In the genomic region with DNA sequence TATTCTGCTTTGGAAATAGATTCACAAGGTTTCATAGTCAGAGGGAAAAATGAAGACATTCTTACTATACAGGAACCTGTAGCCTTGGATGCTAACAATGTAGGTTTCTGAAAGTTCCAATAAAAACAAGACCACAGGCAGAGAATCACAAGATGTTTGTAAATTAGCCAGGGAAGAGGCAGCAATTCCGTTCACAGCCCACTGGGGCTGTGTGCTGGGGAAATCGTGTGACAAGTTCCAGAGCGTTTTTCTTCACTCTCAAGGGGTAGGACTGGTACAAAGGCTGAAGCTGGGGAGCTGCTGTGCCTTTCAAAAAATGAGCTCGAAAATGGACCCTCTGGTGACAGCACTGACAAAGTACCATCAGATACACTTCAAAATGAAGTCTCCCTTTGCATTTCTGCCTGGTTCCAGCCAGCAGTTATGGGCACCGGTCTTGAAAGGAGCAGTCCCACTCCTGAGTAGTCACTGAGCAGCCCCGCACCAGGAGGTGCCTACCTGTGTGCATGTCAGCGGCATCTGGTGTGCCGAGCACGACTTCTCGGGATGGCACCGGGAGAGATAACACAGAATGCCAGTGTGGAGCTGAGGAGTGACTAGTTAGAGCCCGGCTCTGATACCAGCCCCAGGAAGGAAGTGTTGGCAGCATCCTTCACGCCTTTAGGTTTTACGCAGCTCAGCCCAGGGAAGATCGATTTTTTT, we compare ENCODE assay signal across 12 mouse cellular contexts.
DNase-seq lines count a peak whose midpoint lies in the region; ATAC-seq and TF ChIP-seq lines count a peak whose summit lies in the region.
"Had no signal": no experiment of that assay in that cellular context is flagged by ENCODE, and none has a peak within 500 bp of the region (broad histone marks: within the 10 kb centered on the region; RNA-seq: fewer than 3 reads in every experiment).

No protein-coding gene starts in this region.

- DNase-seq in heart, postnatal 36 days: no peak
- no peak for DNase-seq in limb, embryonic 10.5 days (ENCODE audit: low spot score)
- peak; percentile 66 for DNase-seq in midbrain, postnatal 0 days (ENCODE audit: low spot score)
- no peak for DNase-seq in yolk sac, embryonic 10.5 days (ENCODE audit: low spot score)
- DNase-seq in left cerebral cortex, adult 11 months (ENCODE audit: low spot score): no peak
- DNase-seq: kidney, postnatal 36 days; lung, adult 18-20 months had no signal

- H3K4me3 ChIP-seq in heart, embryonic 12.5 days: no peak overlapping the region
- H3K4me3 ChIP-seq in limb, embryonic 12.5 days (replicated peaks): no peak overlapping the region
- no peak overlapping the region for H3K4me3 ChIP-seq in limb, embryonic 10.5 days
- no peak overlapping the region for H3K4me3 ChIP-seq in forebrain, embryonic 15.5 days
- H3K4me3 ChIP-seq in midbrain, postnatal 0 days (ENCODE audit: low read depth, low read length): no peak overlapping the region

- no peak overlapping the region for H3K27ac ChIP-seq in heart, embryonic 12.5 days (ENCODE audit: poor library complexity, severe bottlenecking)
- no peak overlapping the region for H3K27ac ChIP-seq in limb, embryonic 12.5 days
- H3K27ac ChIP-seq in limb, embryonic 10.5 days: no peak overlapping the region
- H3K27ac ChIP-seq in forebrain, embryonic 15.5 days (replicated peaks): peak overlapping the region; percentile 52; the same call in 1 of the 2 replicates
- no peak overlapping the region for H3K27ac ChIP-seq in midbrain, postnatal 0 days (ENCODE audit: low read depth, low read length)
- H3K27ac ChIP-seq: stomach, postnatal 0 days had no signal

- H3K9ac ChIP-seq in heart, embryonic 12.5 days: no peak overlapping the region; the same call in 1 of the 2 replicates
- H3K9ac ChIP-seq in limb, embryonic 12.5 days (replicated peaks): no peak overlapping the region
- no peak overlapping the region for H3K9ac ChIP-seq in forebrain, embryonic 15.5 days (replicated peaks)
- H3K9ac ChIP-seq in midbrain, postnatal 0 days (replicated peaks; ENCODE audit: low read length, poor library complexity, severe bottlenecking): no peak overlapping the region

- TF ChIP-seq CTCF in midbrain, postnatal 0 days (IDR thresholded peaks at IDR 0.05): peak; percentile 25; the same call in 1 of the 2 replicates

- 36% methylated on average over 15 of the region's 15 CpGs for WGBS in heart, embryonic 12.5 days
- 59% methylated on average over 15 of the region's 15 CpGs for WGBS in limb, embryonic 12.5 days
- 66% methylated on average over 15 of the region's 15 CpGs for WGBS in limb, embryonic 10.5 days
- 57% methylated on average over 15 of the region's 15 CpGs for WGBS in forebrain, embryonic 15.5 days
- 45% methylated on average over 15 of the region's 15 CpGs for WGBS in midbrain, postnatal 0 days

- intact Hi-C loops in heart, postnatal 36 days (cut with DNase I): no loop called here

- no peaks in the 10 kb centered on the region for H3K9me3 ChIP-seq in heart, embryonic 12.5 days (replicated peaks)
- no peaks in the 10 kb centered on the region for H3K9me3 ChIP-seq in limb, embryonic 12.5 days
- H3K9me3 ChIP-seq in limb, embryonic 10.5 days (replicated peaks): no peaks in the 10 kb centered on the region
- no peaks in the 10 kb centered on the region for H3K9me3 ChIP-seq in forebrain, embryonic 15.5 days
- no peaks in the 10 kb centered on the region for H3K9me3 ChIP-seq in midbrain, postnatal 0 days (ENCODE audit: low read length)

- peaks cover 13% of the 10 kb centered on the region for H3K4me1 ChIP-seq in heart, embryonic 12.5 days (replicated peaks)
- peaks cover 31% of the 10 kb centered on the region for H3K4me1 ChIP-seq in limb, embryonic 12.5 days (replicated peaks)
- peaks cover 23% of the 10 kb centered on the region for H3K4me1 ChIP-seq in limb, embryonic 10.5 days
- H3K4me1 ChIP-seq in forebrain, embryonic 15.5 days: peaks cover 12% of the 10 kb centered on the region
- peaks cover 3% of the 10 kb centered on the region; the same call in 1 of the 2 replicates for H3K4me1 ChIP-seq in midbrain, postnatal 0 days (ENCODE audit: insufficient read depth, low read length)

- peak overlapping the region; percentile 52 for H3K4me2 ChIP-seq in heart, embryonic 12.5 days
- peak overlapping the region; percentile 3; the same call in 1 of the 2 replicates for H3K4me2 ChIP-seq in limb, embryonic 12.5 days
- no peak overlapping the region; the same call in 1 of the 2 replicates for H3K4me2 ChIP-seq in forebrain, embryonic 15.5 days (replicated peaks)
- H3K4me2 ChIP-seq in midbrain, postnatal 0 days (ENCODE audit: low read depth, low read length, poor library complexity, severe bottlenecking): peak overlapping the region; percentile 29

- H3K36me3 ChIP-seq in heart, embryonic 12.5 days: no peaks in the 10 kb centered on the region
- H3K36me3 ChIP-seq in limb, embryonic 12.5 days: no peaks in the 10 kb centered on the region
- no peaks in the 10 kb centered on the region for H3K36me3 ChIP-seq in limb, embryonic 10.5 days
- H3K36me3 ChIP-seq in forebrain, embryonic 15.5 days: no peaks in the 10 kb centered on the region
- H3K36me3 ChIP-seq in midbrain, postnatal 0 days (ENCODE audit: insufficient read depth, low read length): no peaks in the 10 kb centered on the region

- no peak for ATAC-seq in heart, embryonic 12.5 days (ENCODE audit: insufficient number of reproducible peaks, low FRiP score)
- ATAC-seq in limb, embryonic 12.5 days (ENCODE audit: insufficient number of reproducible peaks, insufficient read depth, low FRiP score, low TSS enrichment, low read depth): no peak
- 0 out of 2 replicates have a peak, but pooled peaks have one; percentile 23 for ATAC-seq in forebrain, embryonic 15.5 days (replicated peaks)
- ATAC-seq in midbrain, postnatal 0 days (ENCODE audit: low FRiP score): 0 out of 2 replicates have a peak, but pooled peaks have one; percentile 52

- no peaks in the 10 kb centered on the region for H3K27me3 ChIP-seq in heart, embryonic 12.5 days (replicated peaks)
- H3K27me3 ChIP-seq in limb, embryonic 12.5 days: no peaks in the 10 kb centered on the region
- H3K27me3 ChIP-seq in limb, embryonic 10.5 days (ENCODE audit: low read depth, poor library complexity, severe bottlenecking): no peaks in the 10 kb centered on the region
- H3K27me3 ChIP-seq in forebrain, embryonic 15.5 days: no peaks in the 10 kb centered on the region
- 0 out of 2 replicates have a peak, but pooled peaks cover 4% of the 10 kb centered on the region for H3K27me3 ChIP-seq in midbrain, postnatal 0 days (ENCODE audit: insufficient read depth, low read length)
- H3K27me3 ChIP-seq: CH12.LX had no signal

Comparison
In these comparisons a context has a peak if more than half of its experiments do, and no peak if none do; other contexts are left out.
1. ATAC-seq: peak in forebrain, embryonic 15.5 days (single experiment) and midbrain, postnatal 0 days (single experiment); none in heart, embryonic 12.5 days (single experiment) and limb, embryonic 12.5 days (single experiment).